In the genomic region with DNA sequence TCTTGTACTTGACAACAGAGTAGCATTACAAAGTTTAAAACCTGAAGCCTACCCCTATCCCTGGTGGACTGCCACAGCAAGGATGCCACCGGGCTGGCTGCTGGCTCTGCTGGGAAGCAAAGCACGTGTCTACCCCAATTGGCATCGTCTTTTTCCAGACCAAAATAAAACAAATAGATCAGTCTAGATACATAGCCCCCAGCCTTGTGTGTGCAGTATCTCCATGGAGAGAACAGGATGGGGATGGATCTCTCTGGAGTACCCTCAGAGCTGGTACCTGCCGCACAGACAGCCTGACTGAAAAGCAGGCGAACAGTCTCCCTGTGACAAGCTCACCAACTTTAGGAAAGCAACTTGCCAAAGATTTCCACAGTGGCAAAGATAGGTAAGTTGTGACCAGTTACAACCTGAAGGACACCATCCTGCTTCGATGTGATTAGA, we compare ENCODE assay signal across 9 mouse cellular contexts. TPM values are rescaled to one million over a fixed set of nuclear protein-coding genes. Genes with fewer than 3 reads are reported as not detected.
DNase-seq lines count a peak whose midpoint lies in the region; ATAC-seq and TF ChIP-seq lines count a peak whose summit lies in the region.
"Had no signal": no experiment of that assay in that cellular context is flagged by ENCODE, and none has a peak within 500 bp of the region (broad histone marks: within the 10 kb centered on the region; RNA-seq: fewer than 3 reads in every experiment).

No protein-coding gene starts in this region.

- TF ChIP-seq CTCF in lung, postnatal 0 days (IDR thresholded peaks at IDR 0.05), result no peak

- H3K4me1 ChIP-seq in embryonic facial prominence, embryonic 11.5 days (ENCODE audit: control insufficient read depth, insufficient read depth, low read length), result peaks cover 5% of the 10 kb centered on the region; the same call in 1 of the 2 replicates
- peaks cover 87% of the 10 kb centered on the region for H3K4me1 ChIP-seq in embryonic facial prominence, embryonic 10.5 days
- no peaks in the 10 kb centered on the region for H3K4me1 ChIP-seq in lung, postnatal 0 days (ENCODE audit: insufficient read depth, low read depth, low read length)
- H3K4me1 ChIP-seq in liver, embryonic 11.5 days (replicated peaks; ENCODE audit: control insufficient read depth, insufficient read depth, low read length), result peaks cover 61% of the 10 kb centered on the region
- peaks cover 18% of the 10 kb centered on the region for H3K4me1 ChIP-seq in stomach, embryonic 16.5 days (ENCODE audit: control insufficient read depth, insufficient read depth, low read length)

- no peak for DNase-seq in embryonic facial prominence, embryonic 11.5 days (ENCODE audit: low spot score)
- DNase-seq in embryonic facial prominence, embryonic 10.5 days (ENCODE audit: low spot score), result no peak
- no peak for DNase-seq in lung, postnatal 0 days (ENCODE audit: low spot score)
- DNase-seq in lung, adult 18-20 months, result no peak
- no peak for DNase-seq in liver, embryonic 11.5 days (ENCODE audit: low spot score)
- no peak for DNase-seq in adipocyte (ENCODE audit: low spot score)
- DNase-seq: spleen, adult 18-20 months had no signal

- H3K27ac ChIP-seq in embryonic facial prominence, embryonic 11.5 days (replicated peaks; ENCODE audit: low read depth, low read length), result no peak overlapping the region
- no peak overlapping the region for H3K27ac ChIP-seq in embryonic facial prominence, embryonic 10.5 days (replicated peaks)
- peak overlapping the region; percentile 73 for H3K27ac ChIP-seq in lung, postnatal 0 days (ENCODE audit: low read length)
- peak overlapping the region; percentile 66; the same call in 1 of the 2 replicates for H3K27ac ChIP-seq in liver, embryonic 11.5 days (ENCODE audit: low read depth, low read length)
- peak overlapping the region; percentile 58 for H3K27ac ChIP-seq in stomach, embryonic 16.5 days (ENCODE audit: low read length)

- peaks cover 2% of the 10 kb centered on the region; the same call in 1 of the 2 replicates for H3K27me3 ChIP-seq in embryonic facial prominence, embryonic 11.5 days (ENCODE audit: control insufficient read depth, insufficient read depth, low read length)
- peaks cover 39% of the 10 kb centered on the region for H3K27me3 ChIP-seq in embryonic facial prominence, embryonic 10.5 days (replicated peaks; ENCODE audit: low read depth, poor library complexity, severe bottlenecking)
- no peaks in the 10 kb centered on the region for H3K27me3 ChIP-seq in lung, postnatal 0 days (replicated peaks; ENCODE audit: insufficient read depth, low read length)
- no peaks in the 10 kb centered on the region for H3K27me3 ChIP-seq in liver, embryonic 11.5 days (replicated peaks; ENCODE audit: control insufficient read depth, insufficient read depth, low read length)
- H3K27me3 ChIP-seq in stomach, embryonic 16.5 days (ENCODE audit: control insufficient read depth, insufficient read depth, low read length), result peaks cover 2% of the 10 kb centered on the region; the same call in 1 of the 2 replicates

- WGBS in embryonic facial prominence, embryonic 11.5 days, result 49% methylated on average over 6 of the region's 6 CpGs
- WGBS in embryonic facial prominence, embryonic 10.5 days, result 55% methylated on average over 6 of the region's 6 CpGs
- WGBS in lung, postnatal 0 days, result 42% methylated on average over 6 of the region's 6 CpGs
- WGBS in liver, embryonic 11.5 days, result 68% methylated on average over 6 of the region's 6 CpGs
- 56% methylated on average over 6 of the region's 6 CpGs for WGBS in stomach, embryonic 16.5 days

- ATAC-seq in embryonic facial prominence, embryonic 11.5 days (replicated peaks; ENCODE audit: insufficient number of reproducible peaks, low FRiP score, low TSS enrichment, low read depth), result no peak
- no peak for ATAC-seq in lung, postnatal 0 days
- no peak for ATAC-seq in liver, embryonic 11.5 days (replicated peaks; ENCODE audit: low FRiP score)
- no peak for ATAC-seq in stomach, embryonic 16.5 days (ENCODE audit: insufficient read depth, low FRiP score)
- no peak for ATAC-seq in erythroblast, adult 5-6 weeks (replicated peaks; ENCODE audit: low FRiP score, poor library complexity, severe bottlenecking)

- H3K4me3 ChIP-seq in embryonic facial prominence, embryonic 11.5 days (ENCODE audit: low read depth, low read length), result no peak overlapping the region
- H3K4me3 ChIP-seq in embryonic facial prominence, embryonic 10.5 days, result no peak overlapping the region; the same call in 1 of the 2 replicates
- H3K4me3 ChIP-seq in lung, postnatal 0 days (ENCODE audit: low read depth, low read length), result peak overlapping the region; percentile 14; the same call in 1 of the 2 replicates
- no peak overlapping the region for H3K4me3 ChIP-seq in liver, embryonic 11.5 days (ENCODE audit: low read depth, low read length)
- peak overlapping the region; percentile 19; the same call in 1 of the 2 replicates for H3K4me3 ChIP-seq in stomach, embryonic 16.5 days (replicated peaks; ENCODE audit: low read length)

- 0 out of 2 replicates have a peak overlapping the region, but pooled peaks have one; percentile 0 for H3K4me2 ChIP-seq in embryonic facial prominence, embryonic 11.5 days (ENCODE audit: low read depth, low read length)
- peak overlapping the region; percentile 66 for H3K4me2 ChIP-seq in lung, postnatal 0 days (replicated peaks; ENCODE audit: low read depth, low read length)
- peak overlapping the region; percentile 47 for H3K4me2 ChIP-seq in liver, embryonic 11.5 days
- H3K4me2 ChIP-seq in stomach, embryonic 16.5 days (ENCODE audit: low read depth, low read length), result peak overlapping the region; percentile 68

- H3K36me3 ChIP-seq in embryonic facial prominence, embryonic 11.5 days (replicated peaks; ENCODE audit: control insufficient read depth, insufficient read depth, low read depth, low read length), result no peaks in the 10 kb centered on the region
- 0 out of 2 replicates have a peak, but pooled peaks cover 5% of the 10 kb centered on the region for H3K36me3 ChIP-seq in embryonic facial prominence, embryonic 10.5 days (replicated peaks)
- H3K36me3 ChIP-seq in lung, postnatal 0 days (ENCODE audit: insufficient read depth, low read length), result no peaks in the 10 kb centered on the region
- no peaks in the 10 kb centered on the region for H3K36me3 ChIP-seq in liver, embryonic 11.5 days (ENCODE audit: control insufficient read depth, insufficient read depth, low read length)
- H3K36me3 ChIP-seq in stomach, embryonic 16.5 days (ENCODE audit: control insufficient read depth, insufficient read depth, low read length), result no peaks in the 10 kb centered on the region

- no peak for TF ChIP-seq EP300 in lung, postnatal 0 days (IDR thresholded peaks at IDR 0.05)

- no peak overlapping the region for H3K9ac ChIP-seq in embryonic facial prominence, embryonic 11.5 days (replicated peaks; ENCODE audit: low read length)
- 0 out of 2 replicates have a peak overlapping the region, but pooled peaks have one; percentile 4 for H3K9ac ChIP-seq in lung, postnatal 0 days (replicated peaks; ENCODE audit: low read depth)
- H3K9ac ChIP-seq in liver, embryonic 11.5 days (ENCODE audit: low read depth, low read length), result peak overlapping the region; percentile 37; the same call in 1 of the 2 replicates
- H3K9ac ChIP-seq in stomach, embryonic 16.5 days (ENCODE audit: low read length), result peak overlapping the region; percentile 64

- no peaks in the 10 kb centered on the region for H3K9me3 ChIP-seq in embryonic facial prominence, embryonic 11.5 days (replicated peaks; ENCODE audit: control insufficient read depth, low read length)
- H3K9me3 ChIP-seq in embryonic facial prominence, embryonic 10.5 days, result no peaks in the 10 kb centered on the region
- H3K9me3 ChIP-seq in lung, postnatal 0 days (ENCODE audit: low read length), result no peaks in the 10 kb centered on the region
- H3K9me3 ChIP-seq in liver, embryonic 11.5 days (ENCODE audit: control insufficient read depth, low read length), result no peaks in the 10 kb centered on the region
- H3K9me3 ChIP-seq in stomach, embryonic 16.5 days (replicated peaks; ENCODE audit: control insufficient read depth, low read length), result no peaks in the 10 kb centered on the region

RNA-seq across cellular contexts. Expression of a gene that starts 11.9 kb away (rescaled TPM):
- polyA plus RNA-seq in embryonic facial prominence, embryonic 11.5 days (2014; fragmentation: Nextera tagmentation; extraction: Ambion mirVana), result 36.7 and 38.5 TPM in 2 replicates
- polyA plus RNA-seq in embryonic facial prominence, embryonic 10.5 days (2016; fragmentation: Nextera tagmentation; extraction: Ambion mirVana), result 20.9 and 27.8 TPM in 2 replicates
- 36.4 and 44.9 TPM in 2 replicates for polyA plus RNA-seq in lung, postnatal 0 days (2015; fragmentation: Nextera tagmentation; extraction: Ambion mirVana)
- polyA plus RNA-seq in liver, embryonic 11.5 days (2014; fragmentation: Nextera tagmentation; extraction: Ambion mirVana), result 32.8 and 33.2 TPM in 2 replicates
- polyA plus RNA-seq in stomach, embryonic 16.5 days (2015; fragmentation: Nextera tagmentation; extraction: Ambion mirVana), result 43.8 and 50.6 TPM in 2 replicates
- total RNA-seq in erythroblast, adult 5-6 weeks (2015; ENCODE audit: low replicate concordance), result 33.2 and 42.6 TPM in 2 replicates
- 39.3 and 42.8 TPM in 2 replicates for total RNA-seq in erythroblast, adult 5-6 weeks (2017; ENCODE audit: low replicate concordance)

Comparison
In these comparisons a context has a peak if more than half of its experiments do, and no peak if none do; other contexts are left out.
1. H3K27ac ChIP-seq: peak in lung, postnatal 0 days (single experiment), liver, embryonic 11.5 days (single experiment) and stomach, embryonic 16.5 days (single experiment); none in embryonic facial prominence, embryonic 11.5 days (single experiment) and embryonic facial prominence, embryonic 10.5 days (single experiment).
2. H3K4me2 ChIP-seq: peak in every context shown above with its lines; median percentile 68 in stomach, embryonic 16.5 days; 66 in lung, postnatal 0 days; 47 in liver, embryonic 11.5 days; 0 in embryonic facial prominence, embryonic 11.5 days.
3. H3K4me3 ChIP-seq: peak in lung, postnatal 0 days (single experiment) and stomach, embryonic 16.5 days (single experiment); none in embryonic facial prominence, embryonic 11.5 days (single experiment), embryonic facial prominence, embryonic 10.5 days (single experiment) and liver, embryonic 11.5 days (single experiment).